Mouse (Mus musculus) C2C12 (cell line): ENCODE data around the gene Prss58.

Source experiments
- CTCF ChIP-seq: IDR thresholded peaks from one replicate; pipeline ENCODE4 v1.5.1; 2011; ENCODE audit not compliant: control insufficient read depth, insufficient read depth, insufficient read length
- FOSL1 ChIP-seq: IDR thresholded peaks from one replicate; pipeline ENCODE4 v1.8.0; 2011; ENCODE audit warnings: mild to moderate bottlenecking, low read length; ENCODE audit not compliant: poor library complexity, insufficient read depth, severe bottlenecking
- MAX ChIP-seq: IDR thresholded peaks from one replicate; pipeline ENCODE4 v1.6.1; 2011; ENCODE audit warnings: mild to moderate bottlenecking, control low read depth
- MYOD1 ChIP-seq: IDR thresholded peaks from one replicate; pipeline ENCODE4 v1.6.1; 2011; ENCODE audit warnings: low read depth; ENCODE audit not compliant: control insufficient read depth, insufficient read length
- MYOG ChIP-seq: IDR thresholded peaks from one replicate; pipeline ENCODE4 v1.6.1; 2011; ENCODE audit not compliant: control insufficient read depth, insufficient read length; ENCODE audit errors: extremely low read depth
- USF1 ChIP-seq: IDR thresholded peaks from one replicate; pipeline ENCODE4 v1.6.1; 2011; ENCODE audit warnings: low read depth, mild to moderate bottlenecking, control low read depth, moderate library complexity

DNA sequence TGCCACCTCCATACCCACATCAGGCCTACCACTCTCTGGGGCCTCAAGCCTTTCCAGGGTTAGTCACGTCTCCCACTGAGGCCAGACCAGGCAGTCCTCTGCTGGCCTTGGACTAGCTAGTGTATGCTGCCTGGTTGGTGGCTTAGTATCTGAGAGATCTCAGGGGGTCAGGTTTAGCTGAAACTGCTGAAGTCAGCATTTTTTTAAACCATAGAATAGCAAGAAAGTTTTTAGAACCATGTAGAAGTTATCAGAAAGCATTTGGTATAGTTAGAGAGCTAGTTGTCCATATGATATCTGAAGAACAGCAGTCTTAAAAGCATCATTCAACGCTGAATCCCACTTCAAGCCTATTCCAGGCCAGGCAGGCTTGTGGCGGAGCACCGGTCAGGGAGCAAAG is 19.8 kb upstream of the Prss58 start:
- TF ChIP-seq CTCF (no peak), USF1 (no peak), MAX (no peak), MYOD1 (no peak), FOSL1 (no peak), MYOG (no peak)
